Mouse (Mus musculus): ENCODE results near the gene Ube4a.

GRCm38 (mm10) chr9:44947836-44948235 lies 17.6 kb downstream of the Ube4a start:
- TF ChIP-seq NELFE (IDR thresholded peaks at IDR 0.05; ENCODE audit: low read depth, low read length) (no peak), JUN (IDR thresholded peaks at IDR 0.05; ENCODE audit: insufficient read depth, low read depth, low read length) (no peak), CTCF (conservative IDR thresholded peaks at IDR 0.05 in 1 of 2, IDR thresholded peaks at IDR 0.05 in 1 of 2; ENCODE audit: low read depth in 2 of 2, low read length in 2 of 2) (no peak), MYC (IDR thresholded peaks at IDR 0.05; ENCODE audit: low read depth, low read length) (no peak), POLR2A (IDR thresholded peaks at IDR 0.05; ENCODE audit: low read depth, low read length) (no peak), GABPA (IDR thresholded peaks at IDR 0.05; ENCODE audit: insufficient replicate concordance, low read depth, low read length) (no peak), SIN3A (IDR thresholded peaks at IDR 0.05; ENCODE audit: low read length) (no peak), MXI1 (IDR thresholded peaks at IDR 0.05; ENCODE audit: low read depth, low read length) (no peak), EP300 (IDR thresholded peaks at IDR 0.05; ENCODE audit: low read length) (no peak), BHLHE40 (IDR thresholded peaks at IDR 0.05; ENCODE audit: low read depth, low read length) (no peak), MEF2A (IDR thresholded peaks at IDR 0.05; ENCODE audit: borderline replicate concordance, low read depth, low read length) (no peak), KAT2A (IDR thresholded peaks at IDR 0.05; ENCODE audit: insufficient replicate concordance, low read length) (no peak), CHD1 (IDR thresholded peaks at IDR 0.05; ENCODE audit: low read depth, low read length) (no peak), PAX5 (IDR thresholded peaks at IDR 0.05; ENCODE audit: low read length) (no peak)
